Mouse (Mus musculus) CH12.LX (cell line): ENCODE measurements at regions not wholly inside any gene's neighbourhood (a gene's known extent, or its start where the extent isn't known, plus 50 kb on each side); places are given as distances from the start of the nearest gene placed in this dataset.

Experiments used
- CTCF ChIP-seq, 2 experiments: IDR thresholded peaks in 1 of 2; conservative IDR thresholded peaks in 1 of 2; 2 replicates each; pipeline ENCODE4 v1.5.1; 2011 to 2012; ENCODE audit warnings: low read depth in 2 of 2, low read length in 2 of 2, improper control_type of control experiment in 1 of 2, inconsistent platforms in 1 of 2, mild to moderate bottlenecking in 1 of 2, moderate library complexity in 1 of 2
- ELF1 ChIP-seq: IDR thresholded peaks from 2 replicates; pipeline ENCODE4 v1.6.1; 2014; ENCODE audit warnings: low read depth, mild to moderate bottlenecking, inconsistent platforms, low read length, improper control_type of control experiment
- EP300 ChIP-seq: IDR thresholded peaks from 2 replicates; pipeline ENCODE4 v1.6.1; 2011; ENCODE audit warnings: low read length, improper control_type of control experiment
- MAX ChIP-seq: IDR thresholded peaks from 2 replicates; pipeline ENCODE4 v1.6.1; 2011; ENCODE audit warnings: low read length, improper control_type of control experiment
- POLR2A ChIP-seq: IDR thresholded peaks from 2 replicates; pipeline ENCODE4 v1.6.1; 2011; ENCODE audit warnings: low read depth, mild to moderate bottlenecking, improper control_type of control experiment, low read length
- ZNF384 ChIP-seq: IDR thresholded peaks from 2 replicates; pipeline ENCODE4 v1.6.1; 2012; ENCODE audit warnings: low read depth, low read length, improper control_type of control experiment, inconsistent platforms

GRCm38 (mm10) chr12:28331843-28332242 lies 220.4 kb downstream of the Dcdc2c start:
- no peak for TF ChIP-seq POLR2A
- TF ChIP-seq MAX: no peak
- TF ChIP-seq CTCF (conservative IDR thresholded peaks at IDR 0.05 in 1 of 2, IDR thresholded peaks at IDR 0.05 in 1 of 2; ENCODE audit: low read depth in 2 of 2, low read length in 2 of 2): no peak
- TF ChIP-seq EP300: no peak
- TF ChIP-seq ZNF384: no peak
- TF ChIP-seq ELF1: no peak
